Mouse (Mus musculus) olfactory bulb, adult 2 months (tissue): ENCODE results near the gene Wsb2. TPM values are rescaled to one million over a fixed set of nuclear protein-coding genes. Genes with fewer than 3 reads are reported as not detected.

Source experiments
- H3K27ac ChIP-seq: fragments of 200-500 bp; 2 replicates; pipeline ENCODE4 v1.5.1; 2012; ENCODE audit warnings: low read depth, low read length; ENCODE audit not compliant: insufficient read depth
- H3K4me1 ChIP-seq: fragments of 200-500 bp; 2 replicates; pipeline ENCODE4 v1.6.1; 2012; ENCODE audit warnings: low read length; ENCODE audit not compliant: control insufficient read depth, insufficient read depth
- H3K4me3 ChIP-seq: fragments of 200-500 bp; 2 replicates; pipeline ENCODE4 v1.5.1; 2012; ENCODE audit warnings: mild to moderate bottlenecking, low read depth, low read length, moderate library complexity; ENCODE audit not compliant: insufficient read depth
- CTCF ChIP-seq: fragments of 200-500 bp; IDR thresholded peaks from 2 replicates; pipeline ENCODE4 v1.5.1; 2012; ENCODE audit warnings: low read depth, mild to moderate bottlenecking, low read length, moderate library complexity; ENCODE audit not compliant: insufficient read depth
- POLR2A ChIP-seq: fragments of 200-500 bp; IDR thresholded peaks from 2 replicates; pipeline ENCODE4 v1.6.1; 2012; ENCODE audit warnings: mild to moderate bottlenecking, low read depth, low read length, moderate library complexity; ENCODE audit not compliant: insufficient read depth
- WGBS: fragments of 180-500 bp; shearing (Covaris S2); methylation state at CpG from one replicate; pipeline ENCODE4 v1.1.7; 2018; 5-methylcytosine and 5-hydroxymethylcytosine counted together
- polyA plus RNA-seq: library from polyadenylated mRNA; stranded (reverse); fragments of >200 nt; gene quantifications from 2 replicates; pipeline ENCODE4 v1.2.4, GENCODE M21; 2012; ENCODE audit warnings: low replicate concordance; ENCODE audit not compliant: missing spikeins, insufficient read depth, insufficient read length

The Wsb2 gene
- polyA plus RNA-seq, 1 experiment = not detected

- Histone ChIP-seq H3K27ac (no peak overlapping the region), H3K4me1 (peaks cover 34% of the 10 kb centered on the region), H3K4me3 (no peak overlapping the region)
- no peak for TF ChIP-seq CTCF
- no peak for TF ChIP-seq POLR2A
- 25% methylated on average over 13 of the region's 13 CpGs for WGBS
These were observed 3.8 kb downstream of the Wsb2 start for GRCm38 (mm10) chr5:117360631-117361541.

- TF ChIP-seq CTCF (no peak), POLR2A (no peak)
- Histone ChIP-seq H3K4me3 (no peak overlapping the region), H3K4me1 (peaks cover 31% of the 10 kb centered on the region), H3K27ac (no peak overlapping the region)
- whole genome bisulfite sequencing = 46% methylated on average over 4 of the region's 4 CpGs
These were observed 4.5 kb downstream of the Wsb2 start for GRCm38 (mm10) chr5:117361590-117361989.

- WGBS = 50% methylated on average over 15 of the region's 15 CpGs
- Histone ChIP-seq H3K4me3 (no peak overlapping the region), H3K27ac (no peak overlapping the region), H3K4me1 (peaks cover 29% of the 10 kb centered on the region)
- no peak for TF ChIP-seq POLR2A
- TF ChIP-seq CTCF = no peak
These were observed 6.1 kb downstream of the Wsb2 start for GRCm38 (mm10) chr5:117363066-117363782.

GRCm38 (mm10) chr5:117364821-117365220 lies 7.7 kb downstream of the Wsb2 start:
- 70% methylated on average over 3 of the region's 3 CpGs for WGBS
- no peak overlapping the region for H3K4me3 ChIP-seq
- no peak for TF ChIP-seq POLR2A
- no peak for TF ChIP-seq CTCF
- no peak overlapping the region for H3K27ac ChIP-seq
- peaks cover 27% of the 10 kb centered on the region for H3K4me1 ChIP-seq

GRCm38 (mm10) chr5:117365904-117366561 lies 8.9 kb downstream of the Wsb2 start:
- TF ChIP-seq CTCF = no peak
- no peak for TF ChIP-seq POLR2A
- Histone ChIP-seq H3K4me3 (no peak overlapping the region), H3K4me1 (peaks cover 19% of the 10 kb centered on the region), H3K27ac (no peak overlapping the region)
- 88% methylated on average over 13 of the region's 13 CpGs for WGBS

- Histone ChIP-seq H3K4me1 (peaks cover 14% of the 10 kb centered on the region), H3K27ac (no peak overlapping the region), H3K4me3 (no peak overlapping the region)
- TF ChIP-seq CTCF (no peak), POLR2A (no peak)
- WGBS = 75% methylated on average over 8 of the region's 8 CpGs
These were observed 10.1 kb downstream of the Wsb2 start for GRCm38 (mm10) chr5:117367206-117367605.

- no peak for TF ChIP-seq CTCF
- no peak for TF ChIP-seq POLR2A
- Histone ChIP-seq H3K4me3 (no peak overlapping the region), H3K4me1 (peaks cover 13% of the 10 kb centered on the region), H3K27ac (no peak overlapping the region)
- 55% methylated on average over 10 of the region's 10 CpGs for WGBS
These were observed 13.5 kb downstream of the Wsb2 start for GRCm38 (mm10) chr5:117370592-117370991.

GRCm38 (mm10) chr5:117373418-117373817 lies 16.3 kb downstream of the Wsb2 start:
- no peak overlapping the region for H3K27ac ChIP-seq
- WGBS = 95% methylated on average over 9 of the region's 9 CpGs
- TF ChIP-seq POLR2A (no peak), CTCF (no peak)
- H3K4me3 ChIP-seq = no peak overlapping the region
- peaks cover 20% of the 10 kb centered on the region for H3K4me1 ChIP-seq

- no peak overlapping the region for H3K4me3 ChIP-seq
- no peak for TF ChIP-seq POLR2A
- no peak for TF ChIP-seq CTCF
- 74% methylated on average over 7 of the region's 7 CpGs for WGBS
- H3K4me1 ChIP-seq = peaks cover 20% of the 10 kb centered on the region
- no peak overlapping the region for H3K27ac ChIP-seq
These were observed 17.4 kb downstream of the Wsb2 start for GRCm38 (mm10) chr5:117374372-117375049.
